Mouse (Mus musculus) heart, adult 8-10 months (tissue): Measurements from ENCODE around the gene Sars. TPM values are rescaled to one million over a fixed set of nuclear protein-coding genes. Genes with fewer than 3 reads are reported as not detected.

Experiments
- DNase-seq: peaks from one replicate; pipeline ENCODE4 v3.0.0; 2022; ENCODE audit warnings: low spot score
- total RNA-seq, 4 experiments: library from RNA; stranded (reverse); gene quantifications; 2 replicates each; pipeline ENCODE4 v1.2.4; 2022

Gene Sars
- total RNA-seq, 4 experiments from 2014 or later, result 76.6 to 83.9 (median 80.0) TPM

GRCm38 (mm10) chr3:108392793-108393192 lies 52.2 kb downstream of the Sars start:
- no peak for DNase-seq

GRCm38 (mm10) chr3:108392299-108392698 lies 52.7 kb downstream of the Sars start:
- DNase-seq, result no peak

- DNase-seq, result peak; percentile 94
These were observed 55.9 kb downstream of the Sars start for GRCm38 (mm10) chr3:108389111-108389545.

- no peak for DNase-seq
These were observed 58.8 kb downstream of the Sars start for GRCm38 (mm10) chr3:108386186-108386585.

- no peak for DNase-seq
These were observed 60.6 kb downstream of the Sars start for GRCm38 (mm10) chr3:108384425-108384824.

GRCm38 (mm10) chr3:108383485-108384354 lies 61.3 kb downstream of the Sars start, which contains the start of gene Psrc1:
TSS of gene Psrc1 (plus strand) at chr3:108383839.
- DNase-seq, result peak; percentile 91

- peak; percentile 39 for DNase-seq
These were observed 62.8 kb downstream of the Sars start for GRCm38 (mm10) chr3:108381945-108382875.

- DNase-seq, result no peak
These were observed 64.3 kb downstream of the Sars start for GRCm38 (mm10) chr3:108380695-108381094.

- DNase-seq, result no peak
These were observed 65.9 kb downstream of the Sars start for GRCm38 (mm10) chr3:108378875-108379663.

Other genes with a start within 250 kb of the Sars start
- 1 to 10 TPM; 5.4 to 8.3 (median 6.5) TPM for gene Cyb561d1, start 244.0 kb downstream of the Sars start, total RNA-seq
- 1 to 10 TPM; 1.7 to 2.7 (median 2.3) TPM for gene Atxn7l2, start 234.3 kb downstream of the Sars start, total RNA-seq
- 1 to 10 TPM; 1.3 to 2.4 (median 2.1) TPM for gene Sypl2, start 218.6 kb downstream of the Sars start, total RNA-seq
- 10 to 100 TPM; 46.3 to 59.0 (median 50.8) TPM for gene Psma5, start 188.3 kb downstream of the Sars start, total RNA-seq
- gene Sort1, start 161.1 kb downstream of the Sars start, total RNA-seq, result 10 to 100 TPM; 17.5 to 20.2 (median 19.0) TPM
- 10 to 100 TPM; 42.7 to 64.1 (median 55.8) TPM for gene Mybphl, start 80.3 kb downstream of the Sars start, total RNA-seq
- under 1 TPM in 3 of 4 experiments, not detected in 1; 0.20 to 0.31 (median 0.22) TPM for gene Psrc1, start 61.4 kb downstream of the Sars start, total RNA-seq
- gene Celsr2, start 29.7 kb downstream of the Sars start, total RNA-seq, result 10 to 100 TPM in 2 of 4 experiments, 1 to 10 TPM in 2; 7.4 to 10.9 (median 9.0) TPM
- not detected for gene 1700013F07Rik, start 88.9 kb upstream of the Sars start, total RNA-seq
- gene 5330417C22Rik, start 91.3 kb upstream of the Sars start, total RNA-seq, result under 1 TPM in 2 of 4 experiments, not detected in 2; 0.16 to 0.20 TPM
- gene Tmem167b, start 117.3 kb upstream of the Sars start, total RNA-seq, result 10 to 100 TPM; 28.6 to 29.7 (median 29.1) TPM
- gene Taf13, start 126.5 kb upstream of the Sars start, total RNA-seq, result 10 to 100 TPM; 13.2 to 17.9 (median 15.8) TPM
- gene Wdr47, start 146.1 kb upstream of the Sars start, total RNA-seq, result 10 to 100 TPM in 2 of 4 experiments, 1 to 10 TPM in 2; 7.2 to 10.3 (median 8.9) TPM
- 10 to 100 TPM; 40.5 to 51.6 (median 47.0) TPM for gene Clcc1, start 208.7 kb upstream of the Sars start, total RNA-seq